Mouse (Mus musculus) embryo, embryonic 10.5 days (tissue): ENCODE data around the gene Gm21977.
"Not testable (repeated sequence)": the region's sequence is repeated elsewhere in the genome, so short reads cannot be mapped to it uniquely, and the experiment has no call there.

Experiments used
- DNase-seq: peaks from one replicate; pipeline ENCODE4 v3.0.0-alpha.2; 2015; ENCODE audit warnings: low spot score

The Gm21977 gene

GRCm38 (mm10) chr14:42853377-42853776 is at the start of gene Gm21977:
Gene Gm21977 (minus strand): TSS chr14:42853477.
- not testable (repeated sequence) for DNase-seq
